Mouse (Mus musculus): ENCODE measurements around the gene Nmi. TPM values are rescaled to one million over a fixed set of nuclear protein-coding genes. Genes with fewer than 3 reads are reported as not detected.

Gene Nmi
- polyA plus RNA-seq, 1 experiment from 2014 or later, result 6.3 TPM

DNA sequence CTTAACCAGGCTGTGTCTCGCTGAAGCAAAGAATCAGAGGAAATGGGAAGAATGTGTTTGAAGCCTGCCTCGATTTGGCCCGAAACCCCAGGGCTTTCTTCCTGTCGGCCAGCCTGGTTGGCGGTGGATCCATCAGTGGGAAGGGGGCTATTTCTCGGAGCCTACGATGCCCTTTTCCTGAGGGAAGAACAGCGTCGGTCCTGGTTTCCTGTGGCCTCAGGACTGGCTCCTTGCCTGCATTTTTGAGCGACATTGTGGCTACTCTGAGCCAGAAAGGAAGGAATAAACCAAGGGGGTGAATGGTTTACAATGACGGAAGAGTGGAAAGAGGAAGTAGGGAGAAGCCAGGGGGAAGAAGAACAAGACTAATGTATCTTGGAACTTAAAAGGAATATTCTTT lies 8.3 kb upstream of the Nmi start:
- Histone ChIP-seq H3K36me3 (no peaks in the 10 kb centered on the region), H3K4me1 (peaks cover 10% of the 10 kb centered on the region), H3K9me3 (replicated peaks) (no peaks in the 10 kb centered on the region), H3K27ac (no peak overlapping the region), H3K27me3 (ENCODE audit: low read depth, poor library complexity, severe bottlenecking) (no peaks in the 10 kb centered on the region), H3K4me3 (no peak overlapping the region)
- WGBS, result 75% methylated on average over 11 of the region's 11 CpGs
- DNase-seq (ENCODE audit: low spot score), result no peak

DNA sequence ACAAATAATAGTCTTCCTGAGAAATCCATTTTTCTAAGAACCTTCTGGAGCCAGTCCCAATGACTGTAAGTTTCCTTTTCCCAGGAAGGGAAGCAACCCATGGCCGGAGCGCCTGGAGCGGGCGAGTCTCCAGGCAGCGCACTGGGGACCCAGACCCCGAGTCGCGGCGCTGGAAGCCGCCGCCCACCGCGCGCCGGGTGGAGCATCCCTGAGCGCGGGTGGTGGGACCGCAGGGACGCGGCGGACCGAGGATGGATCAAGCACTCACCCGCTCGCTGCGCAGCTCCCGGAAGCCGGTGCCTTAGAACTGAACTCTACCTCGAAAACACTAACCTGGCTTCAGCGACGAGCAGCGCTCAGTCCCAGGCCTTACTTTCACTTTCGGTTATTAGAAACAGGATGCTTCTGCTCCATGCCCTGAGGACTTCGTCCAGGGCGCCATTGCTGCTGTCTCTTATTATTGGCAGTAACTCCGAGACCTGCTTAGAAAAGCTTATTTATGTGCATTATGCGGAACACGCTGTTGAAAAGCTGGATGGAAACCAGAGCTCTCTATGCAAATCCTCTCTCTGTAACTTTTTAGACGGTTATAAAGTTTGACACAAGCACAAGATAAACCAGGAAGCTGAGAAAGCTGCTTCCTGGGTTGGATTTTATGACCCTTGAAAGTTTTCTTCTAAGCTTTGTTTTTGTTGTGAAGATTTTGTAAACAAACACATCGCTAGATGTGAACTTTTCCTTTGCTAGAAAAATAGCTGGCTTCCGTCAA lies 469 bp downstream of the Nmi start:
- peak overlapping the region; percentile 93 for H3K27ac ChIP-seq
- no peaks in the 10 kb centered on the region for H3K36me3 ChIP-seq
- peaks cover 9% of the 10 kb centered on the region; the same call in 1 of the 2 replicates for H3K4me1 ChIP-seq
- 3% methylated on average over 40 of the region's 40 CpGs for WGBS
- no peaks in the 10 kb centered on the region for H3K9me3 ChIP-seq (replicated peaks)
- DNase-seq (ENCODE audit: low spot score), result peak; percentile 74
- no peaks in the 10 kb centered on the region for H3K27me3 ChIP-seq (ENCODE audit: low read depth, poor library complexity, severe bottlenecking)
- H3K4me3 ChIP-seq, result peak overlapping the region; percentile 76

DNA sequence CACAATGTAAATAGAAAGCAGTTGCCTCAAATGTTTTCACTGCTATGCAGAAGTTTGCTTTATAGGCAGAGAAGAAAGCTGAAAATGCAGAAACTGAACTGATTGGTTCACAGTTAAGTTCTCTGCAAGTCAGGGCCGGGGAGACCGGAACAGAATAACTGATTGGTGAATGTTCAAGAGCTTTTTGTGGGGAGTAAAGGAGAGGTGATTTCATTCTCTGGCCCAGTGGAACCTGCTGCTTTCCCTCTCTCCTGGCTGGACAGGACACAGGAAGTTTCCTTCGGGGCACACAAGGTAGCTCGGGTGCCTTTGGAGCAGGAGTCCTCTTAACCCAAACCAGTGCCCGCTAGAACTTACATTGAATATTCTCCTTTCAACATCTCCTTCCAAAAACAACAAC lies 1.2 kb downstream of the Nmi start:
- DNase-seq (ENCODE audit: low spot score), result no peak
- peak overlapping the region; percentile 76 for H3K4me3 ChIP-seq

DNA sequence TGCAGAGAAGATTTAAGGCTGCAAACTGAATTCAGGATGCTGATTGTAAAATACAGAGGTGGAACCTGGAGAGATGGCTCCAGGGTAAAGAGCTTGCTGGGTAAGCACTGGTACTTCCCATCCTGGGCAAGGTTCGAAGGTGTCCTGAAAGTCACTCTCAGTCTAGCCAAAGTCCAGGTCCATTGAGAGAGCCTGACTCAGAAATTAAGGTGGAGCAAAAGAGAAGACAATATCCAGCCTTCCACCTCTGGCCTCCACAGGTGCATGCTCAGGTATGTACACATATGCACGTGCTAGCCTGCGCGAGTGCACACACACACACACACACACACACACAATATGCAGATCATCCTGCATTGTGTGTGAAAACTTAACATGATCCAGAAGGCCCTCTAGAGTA lies 2.4 kb downstream of the Nmi start:
- H3K9me3 ChIP-seq (replicated peaks), result no peaks in the 10 kb centered on the region
- WGBS, result 98% methylated on average over 4 of the region's 4 CpGs
- DNase-seq (ENCODE audit: low spot score), result no peak

More for the DNA sequence above, 1.2 kb downstream of the Nmi start:
- WGBS, result 66% methylated on average over 5 of the region's 5 CpGs
- no peaks in the 10 kb centered on the region for H3K9me3 ChIP-seq (replicated peaks)
- no peaks in the 10 kb centered on the region for H3K36me3 ChIP-seq
- H3K27ac ChIP-seq, result peak overlapping the region; percentile 93; the same call in 1 of the 2 replicates
- H3K27me3 ChIP-seq (ENCODE audit: low read depth, poor library complexity, severe bottlenecking), result no peaks in the 10 kb centered on the region
- peaks cover 9% of the 10 kb centered on the region; the same call in 1 of the 2 replicates for H3K4me1 ChIP-seq

DNA sequence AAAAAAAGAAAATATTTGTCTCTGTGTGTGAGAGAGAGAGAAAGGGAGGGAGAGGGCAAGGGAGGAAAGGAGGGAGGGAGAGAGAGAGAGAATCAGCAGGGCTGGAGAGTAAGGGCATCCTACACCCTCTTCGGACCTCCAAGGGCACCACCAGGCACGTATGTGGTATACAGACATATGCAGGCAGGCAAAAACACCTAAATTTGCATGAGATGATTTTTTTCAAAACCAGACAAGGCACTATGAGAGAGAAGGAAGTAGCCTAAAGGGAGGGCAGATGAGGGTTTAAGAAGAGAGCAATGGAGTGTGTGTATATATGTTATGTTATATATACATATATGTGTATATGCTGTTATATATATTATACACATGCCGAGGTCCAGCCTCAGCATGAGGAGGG lies 6.0 kb downstream of the Nmi start:
- H3K36me3 ChIP-seq, result no peaks in the 10 kb centered on the region
- peaks cover 2% of the 10 kb centered on the region; the same call in 1 of the 2 replicates for H3K4me1 ChIP-seq
- no peak for DNase-seq (ENCODE audit: low spot score)
- H3K27ac ChIP-seq, result no peak overlapping the region
- no peak overlapping the region for H3K4me3 ChIP-seq
- 88% methylated on average over 3 of the region's 3 CpGs for WGBS
- no peaks in the 10 kb centered on the region for H3K27me3 ChIP-seq (ENCODE audit: low read depth, poor library complexity, severe bottlenecking)
- no peaks in the 10 kb centered on the region for H3K9me3 ChIP-seq (replicated peaks)

More for the DNA sequence above, 2.4 kb downstream of the Nmi start:
- no peaks in the 10 kb centered on the region for H3K27me3 ChIP-seq (ENCODE audit: low read depth, poor library complexity, severe bottlenecking)
- H3K4me3 ChIP-seq, result no peak overlapping the region
- H3K36me3 ChIP-seq, result no peaks in the 10 kb centered on the region
- no peak overlapping the region for H3K27ac ChIP-seq
- H3K4me1 ChIP-seq, result peaks cover 9% of the 10 kb centered on the region; the same call in 1 of the 2 replicates

DNA sequence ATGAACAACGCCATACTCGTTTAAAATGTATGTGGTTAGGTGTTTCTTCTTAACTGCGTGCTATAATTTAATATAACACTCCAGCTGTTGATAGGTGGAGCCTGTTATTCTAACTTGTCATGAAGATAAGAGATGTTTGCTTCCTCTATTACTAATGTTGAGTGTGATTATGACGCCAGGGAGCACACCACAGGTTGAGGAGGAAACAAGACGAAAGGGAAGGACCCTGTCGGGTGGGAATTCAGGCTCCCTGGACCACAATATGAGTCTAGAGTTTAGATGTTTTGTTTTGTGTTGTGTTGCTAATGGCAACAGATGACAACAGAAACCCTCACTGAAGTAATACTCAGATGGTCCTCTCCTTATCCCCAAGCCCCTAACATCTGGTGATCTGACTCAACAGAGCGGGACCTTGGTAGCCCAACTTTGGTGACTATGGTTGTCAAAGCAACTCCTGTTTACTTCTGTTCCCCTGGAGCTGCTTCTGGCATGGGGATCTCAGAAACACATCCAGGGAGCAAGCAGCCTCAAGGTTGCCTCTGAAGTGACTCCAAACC lies 19.6 kb downstream of the Nmi start:
- Histone ChIP-seq H3K4me3 (no peak overlapping the region), H3K36me3 (no peaks in the 10 kb centered on the region), H3K27me3 (ENCODE audit: low read depth, poor library complexity, severe bottlenecking) (no peaks in the 10 kb centered on the region), H3K27ac (no peak overlapping the region), H3K4me1 (peaks cover 6% of the 10 kb centered on the region), H3K9me3 (replicated peaks) (no peaks in the 10 kb centered on the region)
- WGBS, result 94% methylated on average over 7 of the region's 7 CpGs
- no peak for DNase-seq (ENCODE audit: low spot score)

DNA sequence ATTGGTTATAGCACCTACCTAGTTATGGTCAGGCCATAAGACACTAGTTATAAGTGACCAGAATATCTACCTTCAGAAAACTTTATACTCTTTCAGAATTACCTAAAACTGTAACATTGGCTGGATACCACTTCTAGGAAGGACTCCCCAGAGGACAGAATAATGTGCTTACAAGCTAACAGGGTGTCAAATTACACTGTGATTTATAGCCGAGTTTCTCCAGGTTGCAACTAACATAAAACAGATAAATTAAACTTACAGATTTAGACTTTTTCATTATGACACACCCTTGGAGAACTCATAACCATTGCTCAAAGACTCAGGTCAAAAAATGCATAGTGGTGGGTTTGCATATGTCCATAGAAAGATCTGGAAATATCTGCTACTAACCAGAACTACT lies 22.4 kb downstream of the Nmi start:
- 43% methylated on average over 1 of the region's 1 CpGs for WGBS
- no peaks in the 10 kb centered on the region for H3K9me3 ChIP-seq (replicated peaks)
- DNase-seq (ENCODE audit: low spot score), result no peak
- no peak overlapping the region for H3K27ac ChIP-seq
- H3K4me1 ChIP-seq, result peaks cover 6% of the 10 kb centered on the region
- H3K36me3 ChIP-seq, result no peaks in the 10 kb centered on the region
- no peak overlapping the region for H3K4me3 ChIP-seq
- H3K27me3 ChIP-seq (ENCODE audit: low read depth, poor library complexity, severe bottlenecking), result no peaks in the 10 kb centered on the region

DNA sequence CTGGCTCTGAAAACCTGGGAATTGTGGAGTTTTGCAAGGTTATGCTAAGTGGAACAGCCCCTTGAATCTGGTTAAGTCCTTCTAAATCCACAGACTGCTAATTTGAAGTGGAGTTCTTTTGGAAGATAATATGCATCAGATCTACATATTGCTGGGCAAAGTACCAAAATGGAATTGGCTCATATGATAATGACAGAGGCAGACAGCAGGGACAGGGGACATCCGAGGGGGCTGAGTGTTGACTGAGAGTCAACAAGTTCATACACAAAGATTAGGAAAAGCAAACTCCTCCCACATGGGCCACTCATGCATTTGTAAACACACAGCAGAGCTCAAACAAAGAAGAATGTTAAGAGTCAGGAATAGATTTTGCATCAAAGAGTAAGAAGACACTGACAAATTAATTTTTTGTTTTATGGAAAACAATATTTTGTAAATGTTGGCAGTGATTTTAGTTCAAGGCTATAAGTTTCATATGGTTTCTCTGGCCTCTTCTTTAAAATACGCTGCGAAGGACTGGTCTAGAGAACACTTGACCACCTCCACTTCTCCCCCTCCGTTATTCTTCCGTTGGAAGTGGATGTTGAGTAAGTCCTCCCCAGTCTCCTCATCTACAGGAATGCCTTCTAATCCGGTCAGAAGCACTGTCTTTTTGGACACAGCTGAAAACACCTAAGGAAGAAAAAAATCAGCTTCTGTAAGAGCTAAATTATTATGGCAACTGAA lies 25.0 kb downstream of the Nmi start:
- DNase-seq (ENCODE audit: low spot score), result no peak
- Histone ChIP-seq H3K27me3 (ENCODE audit: low read depth, poor library complexity, severe bottlenecking) (no peaks in the 10 kb centered on the region), H3K27ac (no peak overlapping the region), H3K36me3 (no peaks in the 10 kb centered on the region), H3K4me3 (no peak overlapping the region), H3K4me1 (peaks cover 6% of the 10 kb centered on the region), H3K9me3 (replicated peaks) (no peaks in the 10 kb centered on the region)
- 86% methylated on average over 6 of the region's 6 CpGs for WGBS

DNA sequence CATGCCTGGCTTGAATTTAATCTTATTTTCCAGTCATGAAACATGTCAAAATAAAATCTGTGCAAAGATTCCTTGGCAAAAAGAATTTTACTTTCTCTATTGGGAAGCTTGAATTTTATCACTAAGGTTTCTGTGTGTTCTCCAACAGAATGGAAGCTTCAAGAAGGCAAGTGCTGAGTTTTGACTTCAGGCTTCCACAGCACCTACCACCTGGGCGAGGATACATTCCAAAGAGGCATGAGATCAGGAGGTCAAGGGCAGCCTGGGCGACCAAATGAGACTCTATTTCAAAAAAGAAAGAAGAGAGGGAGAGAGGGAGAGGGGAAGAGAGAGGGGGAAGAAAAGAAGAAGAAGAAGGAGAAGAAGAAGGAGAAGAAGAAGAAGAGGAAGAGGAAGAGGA lies 27.5 kb downstream of the Nmi start:
- peaks cover 5% of the 10 kb centered on the region for H3K4me1 ChIP-seq
- H3K27me3 ChIP-seq (ENCODE audit: low read depth, poor library complexity, severe bottlenecking), result no peaks in the 10 kb centered on the region
- H3K4me3 ChIP-seq, result no peak overlapping the region
- H3K36me3 ChIP-seq, result no peaks in the 10 kb centered on the region
- no peaks in the 10 kb centered on the region for H3K9me3 ChIP-seq (replicated peaks)
- 63% methylated on average over 2 of the region's 2 CpGs for WGBS
- no peak for DNase-seq (ENCODE audit: low spot score)
- H3K27ac ChIP-seq, result no peak overlapping the region

DNA sequence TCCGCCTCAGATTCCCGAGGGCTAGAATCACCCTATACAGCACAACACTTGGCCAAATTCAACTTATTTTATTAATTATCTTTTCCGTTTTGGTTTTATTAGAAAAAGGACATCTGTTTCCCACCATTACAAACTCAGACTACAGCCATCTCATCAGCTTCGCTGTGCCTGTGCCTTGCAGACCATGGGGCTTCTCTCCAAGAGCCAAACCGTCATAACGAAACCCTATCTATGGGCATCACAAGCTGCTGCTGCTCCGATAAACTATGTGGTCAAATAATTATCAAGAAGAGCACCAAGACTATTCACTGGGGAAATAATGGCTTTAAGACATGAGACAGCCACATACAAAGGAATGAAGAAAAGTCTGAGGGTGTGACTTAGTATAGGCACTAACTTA lies 31.5 kb downstream of the Nmi start:
- H3K4me3 ChIP-seq, result no peak overlapping the region
- 91% methylated on average over 7 of the region's 7 CpGs for WGBS
- no peaks in the 10 kb centered on the region for H3K27me3 ChIP-seq (ENCODE audit: low read depth, poor library complexity, severe bottlenecking)
- H3K9me3 ChIP-seq (replicated peaks), result no peaks in the 10 kb centered on the region
- no peak for DNase-seq (ENCODE audit: low spot score)
- H3K4me1 ChIP-seq, result no peaks in the 10 kb centered on the region
- H3K27ac ChIP-seq, result no peak overlapping the region
- no peaks in the 10 kb centered on the region for H3K36me3 ChIP-seq

DNA sequence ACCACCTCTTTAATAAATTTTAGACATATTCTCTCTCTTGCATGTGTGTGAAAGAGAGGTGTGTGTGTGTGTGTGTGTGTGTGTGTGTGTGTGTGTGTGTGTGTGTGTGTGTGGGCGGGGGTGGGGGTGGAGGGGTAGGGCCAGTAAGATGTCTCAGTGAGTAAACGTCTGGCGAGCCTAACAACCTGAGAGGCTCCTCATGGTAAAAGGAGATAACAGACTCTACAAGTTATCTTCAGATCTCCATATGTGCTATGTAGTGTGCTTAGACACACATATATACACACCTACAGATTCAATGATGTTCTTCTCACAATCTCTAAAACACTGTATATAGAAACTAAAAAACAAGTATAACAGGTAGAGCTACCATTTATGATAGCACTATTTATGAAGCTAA lies 34.5 kb downstream of the Nmi start:
- H3K36me3 ChIP-seq, result no peaks in the 10 kb centered on the region
- H3K27me3 ChIP-seq (ENCODE audit: low read depth, poor library complexity, severe bottlenecking), result peaks cover 4% of the 10 kb centered on the region; the same call in 1 of the 2 replicates
- no peak overlapping the region for H3K27ac ChIP-seq
- no peak overlapping the region for H3K4me3 ChIP-seq
- no peaks in the 10 kb centered on the region for H3K9me3 ChIP-seq (replicated peaks)
- 81% methylated on average over 3 of the region's 3 CpGs for WGBS
- DNase-seq (ENCODE audit: low spot score), result no peak
- H3K4me1 ChIP-seq, result peaks cover 17% of the 10 kb centered on the region

DNA sequence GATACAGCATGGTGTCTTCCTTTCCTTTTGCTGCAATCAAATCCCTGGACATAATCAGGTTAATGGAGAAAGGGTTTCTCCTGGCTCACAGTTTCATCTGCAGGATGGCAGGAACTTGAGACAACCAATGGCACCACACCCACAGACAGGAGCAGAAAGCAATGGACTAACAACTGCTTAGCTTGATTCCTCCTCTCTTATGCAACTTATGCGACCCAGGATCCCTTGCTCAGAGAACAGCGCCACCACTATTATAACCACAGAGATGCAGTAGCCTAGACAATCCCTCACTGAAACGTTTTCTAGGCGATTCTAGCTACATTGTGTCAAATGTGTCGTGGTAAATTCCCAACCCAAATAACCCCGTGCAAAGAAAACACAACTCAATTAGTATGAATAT lies 36.3 kb downstream of the Nmi start:
- Histone ChIP-seq H3K9me3 (replicated peaks) (no peaks in the 10 kb centered on the region), H3K27ac (no peak overlapping the region), H3K4me1 (peaks cover 21% of the 10 kb centered on the region), H3K27me3 (ENCODE audit: low read depth, poor library complexity, severe bottlenecking) (peaks cover 4% of the 10 kb centered on the region; the same call in 1 of the 2 replicates), H3K36me3 (no peaks in the 10 kb centered on the region), H3K4me3 (no peak overlapping the region)
- DNase-seq (ENCODE audit: low spot score), result no peak
- 75% methylated on average over 6 of the region's 6 CpGs for WGBS

DNA sequence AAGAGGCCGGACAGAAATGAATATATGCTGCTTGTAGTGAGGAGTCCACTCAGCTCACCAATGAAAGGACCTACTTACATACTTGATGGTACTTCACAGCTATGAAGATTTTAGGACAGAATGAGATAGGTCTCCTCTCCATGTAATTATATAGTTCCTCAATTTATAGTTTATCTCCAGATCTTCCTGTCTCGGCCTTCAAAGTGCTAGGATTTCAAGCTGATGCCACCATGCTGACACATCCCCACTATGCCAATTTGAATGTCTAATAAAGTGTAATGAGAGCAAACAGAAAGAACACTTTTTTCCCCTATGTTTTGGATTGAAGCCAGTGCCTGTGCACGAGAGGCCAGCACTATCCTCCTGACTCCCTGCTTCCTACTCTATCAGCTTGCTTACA lies 36.7 kb downstream of the Nmi start:
- Histone ChIP-seq H3K9me3 (replicated peaks) (no peaks in the 10 kb centered on the region), H3K27ac (no peak overlapping the region), H3K27me3 (ENCODE audit: low read depth, poor library complexity, severe bottlenecking) (peaks cover 4% of the 10 kb centered on the region; the same call in 1 of the 2 replicates), H3K4me1 (peaks cover 21% of the 10 kb centered on the region), H3K4me3 (no peak overlapping the region), H3K36me3 (no peaks in the 10 kb centered on the region)
- WGBS, result 88% methylated on average over 3 of the region's 3 CpGs
- DNase-seq (ENCODE audit: low spot score), result no peak
